Mouse (Mus musculus): ENCODE measurements around the gene Slc35b4.

The Slc35b4 gene

DNA sequence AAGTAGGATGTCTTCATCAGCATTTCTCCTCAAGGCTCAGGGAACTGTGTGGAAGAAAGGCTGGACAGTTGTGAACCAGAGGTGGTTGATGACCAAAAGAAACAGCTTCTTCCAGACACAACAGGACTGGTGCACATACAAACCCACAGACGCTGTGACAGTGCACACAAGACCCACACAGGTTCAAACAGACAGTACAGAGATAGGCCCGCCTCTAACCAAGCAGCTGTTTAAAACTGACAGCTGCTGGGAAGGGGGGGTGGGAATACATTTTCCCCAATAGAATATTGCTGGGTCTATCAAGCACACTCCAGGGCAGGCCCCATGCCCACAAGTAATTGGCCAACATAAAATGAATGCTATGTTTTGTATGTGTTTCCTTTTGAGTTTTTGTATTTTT, 52.5 kb downstream of the Slc35b4 start:
- DNase-seq (ENCODE audit: low read depth, low spot score), result no peak

DNA sequence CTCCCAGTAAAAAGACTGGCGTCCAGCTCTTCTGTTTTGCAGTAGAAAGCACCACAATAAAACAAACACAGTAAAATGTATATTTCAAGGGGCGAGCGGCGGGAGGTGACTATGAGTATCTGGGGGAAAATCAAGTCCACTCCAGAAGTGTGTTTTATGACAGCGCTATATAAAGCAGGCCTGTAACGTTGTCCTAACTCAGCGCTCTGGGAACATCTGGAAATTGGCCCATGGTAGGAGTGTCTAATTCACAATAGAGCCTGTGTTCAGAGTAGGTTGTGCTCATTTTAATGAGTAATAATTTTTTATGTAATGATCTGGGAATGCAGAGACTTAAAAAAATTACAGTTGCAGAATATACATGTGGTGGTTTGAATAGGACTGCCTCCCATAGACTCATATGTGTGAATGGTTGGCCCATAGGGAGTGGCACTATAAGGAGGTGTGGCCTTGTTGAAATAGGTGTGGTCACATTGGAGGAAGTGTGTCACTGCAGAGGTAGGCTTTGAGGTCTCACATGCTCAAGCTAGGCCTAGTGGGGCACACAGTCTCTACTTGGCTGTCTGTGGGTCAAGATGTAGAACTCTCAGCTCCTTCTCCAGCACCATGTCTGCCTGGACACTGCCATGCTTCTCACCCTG, 60.0 kb downstream of the Slc35b4 start:
- no peak for DNase-seq (ENCODE audit: low read depth, low spot score)

DNA sequence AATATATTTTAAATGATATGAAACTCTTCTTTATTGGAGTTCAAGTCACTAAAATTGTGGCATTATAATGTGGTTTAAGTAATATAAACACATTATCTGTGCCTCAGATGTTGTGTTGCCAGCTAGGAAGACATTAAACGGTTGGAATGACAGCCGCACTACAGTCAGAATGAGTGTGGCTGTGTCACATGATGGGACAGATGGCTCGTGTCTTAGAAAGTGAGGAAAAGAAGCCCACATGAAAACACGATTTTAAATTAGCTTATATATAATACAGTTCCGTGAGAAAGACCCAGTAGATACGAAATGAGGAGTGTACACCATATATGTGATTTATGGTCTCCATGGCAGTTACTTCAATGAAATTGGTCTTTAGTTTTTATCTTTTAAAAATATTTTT, 65.5 kb downstream of the Slc35b4 start:
- DNase-seq (ENCODE audit: low read depth, low spot score), result no peak

DNA sequence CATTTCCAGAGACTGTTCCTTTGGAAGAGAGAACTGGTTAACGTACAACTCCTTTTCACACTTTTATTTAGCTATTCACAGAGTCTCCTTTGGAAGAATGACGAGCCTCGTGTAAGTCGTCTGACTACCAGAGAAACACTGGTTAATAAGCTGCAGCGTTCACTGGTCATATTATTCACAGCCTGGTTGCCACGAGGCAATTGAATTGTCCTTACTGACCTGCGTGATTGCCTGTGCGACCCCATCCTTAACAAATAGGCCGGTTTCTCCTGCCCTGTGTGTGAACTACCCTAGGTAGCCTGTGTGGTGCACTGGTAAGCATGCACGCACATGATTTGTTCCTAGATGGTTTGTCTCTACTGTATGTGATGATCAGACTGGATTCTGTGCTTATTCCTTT, 66.3 kb downstream of the Slc35b4 start:
- DNase-seq (ENCODE audit: low read depth, low spot score), result no peak

Measured in ES-CJ7 (cell line).